Mouse (Mus musculus): Measurements from ENCODE around the gene Tmem30a. TPM values are rescaled to one million over a fixed set of nuclear protein-coding genes. Genes with fewer than 3 reads are reported as not detected.

The Tmem30a gene
- polyA plus RNA-seq, 1 experiment from 2014 or later, result 52.7 TPM

DNA sequence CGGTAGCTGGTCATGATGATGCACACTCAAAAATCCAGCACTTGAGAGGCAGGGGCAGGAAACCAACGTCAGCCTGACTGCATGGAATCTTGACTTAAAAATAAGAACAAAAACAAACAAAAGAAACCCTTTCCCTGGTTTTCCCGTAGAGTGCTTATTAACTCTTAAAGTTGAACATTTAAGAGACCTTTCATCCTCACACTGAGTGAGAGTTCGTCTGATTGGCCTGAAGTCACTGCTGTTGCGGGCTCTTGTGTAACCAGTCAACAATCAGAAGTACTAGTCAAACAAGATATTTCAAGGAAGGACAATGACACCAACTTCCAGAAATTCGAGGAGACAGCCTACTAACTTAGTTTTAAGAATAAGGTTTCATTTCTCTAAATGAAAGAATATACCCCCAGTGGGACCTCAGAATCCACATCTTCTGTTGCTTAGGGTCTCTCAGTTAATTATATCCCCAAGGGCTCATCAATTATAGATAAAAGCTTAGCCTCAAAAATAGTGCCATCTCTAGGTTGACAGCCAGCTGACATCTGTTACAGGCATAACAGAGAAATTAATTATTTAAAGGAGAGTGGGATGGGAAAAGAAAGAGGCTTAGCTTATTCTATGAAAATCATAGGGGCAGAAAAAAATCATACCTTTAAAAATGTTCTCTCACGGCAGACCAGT lies 3.3 kb upstream of the Tmem30a start:
- DNase-seq (ENCODE audit: low spot score), result no peak

DNA sequence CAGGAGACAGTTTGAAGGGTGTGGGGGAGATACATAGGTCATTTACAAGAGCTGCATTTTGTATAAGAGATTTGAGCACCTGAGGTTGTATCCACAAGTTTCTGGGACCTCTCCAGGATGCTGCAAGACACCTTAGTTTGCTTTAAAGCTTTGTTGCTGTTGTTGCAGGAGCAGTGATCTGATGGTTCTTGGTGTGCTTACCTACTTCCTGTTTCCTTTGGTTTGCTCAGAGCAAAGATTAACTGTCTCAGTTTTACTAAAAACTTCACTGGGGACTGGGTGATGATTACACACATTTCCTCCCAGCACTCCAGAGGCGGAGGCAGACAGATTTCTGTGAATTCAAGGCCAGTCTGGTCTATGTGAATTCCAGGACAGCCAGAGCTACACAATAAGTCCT lies 1.8 kb upstream of the Tmem30a start:
- peak; percentile 50 for DNase-seq (ENCODE audit: low spot score)

DNA sequence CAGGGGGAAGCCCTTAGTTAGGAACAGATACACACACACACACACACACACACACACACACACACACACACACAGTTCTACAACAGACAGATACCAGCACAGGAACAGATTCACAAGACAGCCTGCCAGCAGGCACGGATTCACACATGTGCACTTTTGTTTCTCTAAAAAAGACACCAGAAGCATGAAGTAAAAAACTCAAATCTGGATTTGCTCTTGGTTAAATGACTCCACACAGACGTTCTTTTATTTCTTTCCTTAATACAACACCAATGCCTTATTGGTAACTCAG lies 7.6 kb downstream of the Tmem30a start:
- DNase-seq (ENCODE audit: low spot score), result no peak

DNA sequence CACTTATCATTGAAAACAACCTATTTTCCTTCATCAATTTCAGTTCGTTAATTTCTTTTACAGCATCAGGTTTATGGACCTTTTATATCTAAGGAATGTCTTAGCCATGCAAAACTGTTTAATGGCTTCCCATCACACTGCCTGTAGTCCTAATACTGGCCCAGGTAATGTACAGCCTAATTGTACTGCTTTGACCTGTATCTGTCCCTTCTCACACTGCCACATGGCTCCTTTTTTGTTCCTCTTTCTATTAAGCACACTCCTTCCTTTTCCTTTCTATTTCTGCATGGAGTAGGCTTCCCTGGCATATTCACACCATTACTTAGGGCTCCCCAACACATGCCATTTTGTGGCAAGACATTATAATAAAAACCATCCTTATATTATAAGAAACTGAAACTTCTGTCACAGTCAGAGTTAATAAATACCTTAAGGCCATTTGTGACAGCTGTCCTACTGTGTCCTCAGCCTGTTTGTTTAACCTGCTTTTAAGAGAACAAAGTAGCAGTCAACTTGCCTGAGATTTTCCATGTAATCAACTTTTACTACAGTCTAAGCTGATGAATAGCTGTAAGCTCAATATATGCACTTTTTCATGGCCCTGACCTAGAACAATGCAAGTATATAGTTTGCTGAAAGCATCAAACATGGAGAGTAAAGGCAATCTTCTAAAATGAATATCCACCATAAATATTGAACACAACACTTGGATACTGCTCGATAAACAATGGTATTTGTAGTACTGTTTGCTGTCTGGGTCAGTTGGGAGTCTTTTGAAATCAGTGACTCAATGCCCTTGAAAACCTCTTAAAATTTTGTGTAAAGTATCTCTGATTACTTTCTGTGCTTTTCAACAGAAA lies 8.1 kb downstream of the Tmem30a start:
- no peak for DNase-seq (ENCODE audit: low spot score)

DNA sequence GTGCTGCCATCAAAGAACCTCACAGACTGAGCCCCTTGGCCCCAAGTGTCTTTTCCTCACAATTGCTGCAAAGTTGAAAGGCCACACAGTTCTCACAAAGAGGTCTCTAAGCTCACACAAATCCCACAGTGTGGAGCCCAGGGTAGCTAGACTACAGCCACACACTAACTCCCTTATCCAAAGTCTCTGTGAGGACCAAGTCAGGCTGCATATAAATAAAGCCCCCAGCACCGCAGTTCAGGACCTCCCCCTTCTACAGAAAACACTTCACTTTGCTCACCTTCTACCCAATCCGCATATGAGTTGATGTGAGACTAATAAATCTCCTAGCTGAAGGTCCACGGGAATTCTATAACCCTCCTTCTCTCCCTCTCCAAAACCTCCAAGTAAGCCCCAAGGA lies 8.9 kb downstream of the Tmem30a start:
- DNase-seq (ENCODE audit: low spot score), result no peak

DNA sequence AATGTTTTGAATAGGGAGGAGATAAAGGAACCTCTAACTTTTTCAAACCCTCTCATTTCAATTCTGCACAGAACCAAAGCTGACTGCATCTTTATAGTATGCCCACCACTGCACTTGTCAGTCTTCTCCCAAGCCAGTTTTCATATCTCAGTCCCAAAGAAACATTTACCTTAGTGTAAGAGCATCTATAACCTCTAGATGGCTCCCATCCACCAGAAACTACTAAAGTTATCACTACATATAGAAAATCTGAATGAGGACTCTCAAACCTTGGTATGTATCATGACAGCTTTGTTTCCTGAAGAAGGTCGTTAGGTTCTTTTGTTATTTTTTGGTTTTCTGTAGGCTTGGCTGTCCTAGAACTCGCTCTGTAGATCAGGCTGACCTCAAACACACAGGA lies 14.0 kb downstream of the Tmem30a start:
- DNase-seq (ENCODE audit: low spot score), result peak; percentile 34

DNA sequence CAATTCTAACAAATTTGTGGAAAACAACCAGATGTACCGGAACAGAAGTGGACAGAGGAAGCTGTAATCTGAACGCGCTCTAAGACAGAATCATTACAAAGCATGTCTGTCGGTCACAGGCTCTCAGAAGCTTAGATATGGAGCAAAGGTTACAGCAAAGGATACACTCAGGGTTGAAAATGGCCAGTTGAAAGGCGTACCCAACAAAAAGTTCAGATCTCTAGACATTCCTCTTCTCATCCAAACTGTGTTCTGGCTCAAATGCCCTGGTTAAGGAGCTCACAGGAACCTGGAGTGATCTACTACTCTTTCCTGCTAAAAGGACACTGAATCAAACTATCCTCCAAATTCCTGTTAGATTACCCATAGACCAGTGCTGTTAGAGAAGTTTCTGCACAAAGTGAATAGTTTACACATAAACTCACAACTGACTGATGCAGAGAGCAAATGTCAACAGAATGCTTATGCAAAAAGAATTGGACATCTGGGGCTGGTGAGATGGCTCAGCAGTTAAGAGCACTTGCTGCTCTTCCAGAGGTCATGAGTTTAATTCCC lies 26.2 kb downstream of the Tmem30a start:
- DNase-seq (ENCODE audit: low spot score), result no peak

DNA sequence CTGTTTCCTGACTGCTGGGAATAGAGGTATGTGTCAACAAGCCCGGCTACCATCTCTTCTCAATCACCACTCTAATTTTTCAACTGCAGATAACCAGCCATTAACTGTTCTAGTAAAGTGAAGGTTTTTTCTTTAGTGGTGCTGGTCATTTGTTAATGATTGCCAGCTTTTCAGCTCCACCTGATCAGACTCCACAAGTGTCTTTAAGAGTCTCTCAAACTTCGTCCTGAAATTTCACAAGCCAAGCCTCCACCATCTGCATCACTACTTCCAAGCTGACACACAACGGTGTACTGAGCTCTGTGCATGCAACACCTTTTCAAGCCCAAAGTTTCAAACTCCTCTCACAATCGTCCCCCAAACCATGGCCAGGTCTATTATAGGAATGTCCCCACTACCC lies 28.0 kb downstream of the Tmem30a start:
- DNase-seq (ENCODE audit: low spot score), result no peak

DNA sequence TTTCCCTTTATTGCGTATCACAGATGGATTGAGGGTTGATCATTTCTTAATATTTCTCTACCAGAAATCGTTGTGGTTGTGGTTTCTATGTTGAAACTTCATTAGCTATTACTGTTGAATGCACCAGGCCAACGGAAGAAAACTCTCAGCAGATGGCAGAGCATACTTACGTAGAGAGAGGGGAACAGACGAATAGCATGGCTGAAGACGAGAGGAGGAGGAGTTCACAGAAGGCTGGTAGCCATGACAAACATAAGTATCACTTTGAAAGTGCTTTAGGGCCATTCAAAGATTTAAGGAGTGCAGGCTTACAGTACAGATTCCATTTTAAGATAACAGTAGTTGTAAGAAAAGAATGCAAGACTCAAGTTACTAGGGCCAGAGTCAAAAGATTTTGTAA lies 30.8 kb downstream of the Tmem30a start:
- no peak for DNase-seq (ENCODE audit: low spot score)

DNA sequence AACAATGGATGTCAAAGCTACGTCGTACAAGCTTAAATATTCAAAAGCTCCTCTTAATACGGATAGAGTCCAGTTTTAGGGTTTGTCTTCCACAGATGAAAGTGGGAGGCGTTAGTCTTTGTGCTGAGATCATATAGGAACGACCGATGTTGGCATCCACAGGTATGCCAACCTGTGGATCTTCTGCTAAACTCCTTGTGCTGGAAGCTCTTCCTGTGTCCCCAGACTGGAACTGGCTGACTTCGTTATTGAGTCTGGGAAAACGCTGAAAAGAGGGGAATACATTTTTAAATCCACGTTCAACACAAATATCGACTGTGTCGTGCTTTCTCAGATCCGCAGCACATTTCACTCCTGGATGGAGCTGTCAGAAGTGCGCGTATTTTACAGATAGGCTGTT lies 33.2 kb downstream of the Tmem30a start:
- peak; percentile 3 for DNase-seq (ENCODE audit: low spot score)

DNA sequence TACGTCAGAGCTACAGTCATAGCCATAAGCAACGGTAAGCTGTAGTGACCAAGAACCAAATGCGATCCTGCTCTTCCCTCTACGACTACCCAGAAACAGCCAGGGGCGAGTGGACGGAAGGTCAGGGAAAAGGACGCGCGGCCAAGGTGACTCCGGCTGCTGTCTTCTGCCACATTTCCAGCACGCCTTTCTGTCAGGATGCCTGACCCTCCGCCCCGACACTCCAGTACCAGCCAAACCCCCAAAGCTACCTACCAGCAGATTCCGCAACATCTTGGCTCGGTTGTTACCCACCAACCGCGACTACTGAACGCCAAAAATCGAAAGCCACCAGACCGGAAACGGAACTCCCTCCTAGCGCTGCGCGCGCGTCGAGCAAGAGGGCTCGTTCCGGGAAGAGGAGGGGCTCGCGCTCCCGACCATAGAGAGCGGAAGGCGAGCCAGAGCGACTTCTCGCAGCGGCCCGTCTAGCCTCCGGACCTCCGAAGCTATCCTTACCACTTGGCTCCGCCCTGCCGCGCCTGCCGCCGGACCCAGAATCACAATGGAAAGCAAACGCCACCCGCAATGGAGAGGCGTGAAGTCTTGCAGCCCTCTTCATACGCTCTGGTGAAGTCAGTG lies 33.8 kb downstream of the Tmem30a start, which contains the start of gene Cox7a2:
TSS of gene Cox7a2 (minus strand) at position 494 of the 621 bp plus-strand sequence.
- DNase-seq (ENCODE audit: low spot score), result peak; percentile 97

DNA sequence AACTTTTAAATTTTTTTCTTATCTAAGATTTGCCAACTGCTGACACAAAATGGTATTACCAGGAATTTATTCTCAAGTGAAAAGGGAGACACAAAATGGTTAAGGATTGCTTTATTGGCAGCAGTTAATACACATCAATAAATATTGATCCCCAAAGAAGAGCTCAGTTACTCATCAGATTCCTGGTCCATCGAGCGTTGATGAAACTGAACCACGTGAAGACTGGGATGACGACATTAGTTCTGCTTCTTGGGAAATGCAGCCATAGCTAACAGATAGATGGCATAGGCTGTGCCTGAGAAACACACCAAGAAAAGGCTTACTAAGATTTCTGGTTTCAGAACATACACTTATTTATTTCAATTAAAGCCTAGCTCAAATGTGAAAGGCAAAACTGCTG lies 38.0 kb downstream of the Tmem30a start:
- DNase-seq (ENCODE audit: low spot score), result no peak

DNA sequence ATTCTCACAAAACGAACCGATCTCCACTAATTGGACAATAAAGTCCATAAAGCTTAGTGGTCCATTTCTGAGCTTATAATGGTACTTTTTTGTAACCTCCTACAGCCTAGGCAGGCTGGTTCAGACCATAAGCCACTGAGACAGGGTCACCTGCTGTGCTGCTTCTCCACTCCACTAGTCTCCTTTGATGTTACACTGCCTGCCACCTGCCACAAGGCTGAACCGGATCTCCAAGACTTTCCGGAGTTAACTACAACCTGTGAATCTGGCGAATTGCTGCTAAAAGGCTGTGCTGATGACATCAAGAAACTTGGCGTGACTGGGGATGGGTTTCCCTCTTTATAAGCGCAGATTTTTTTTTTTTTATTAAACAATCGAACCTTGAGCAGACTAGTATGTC lies 41.5 kb downstream of the Tmem30a start:
- DNase-seq (ENCODE audit: low spot score), result no peak

DNA sequence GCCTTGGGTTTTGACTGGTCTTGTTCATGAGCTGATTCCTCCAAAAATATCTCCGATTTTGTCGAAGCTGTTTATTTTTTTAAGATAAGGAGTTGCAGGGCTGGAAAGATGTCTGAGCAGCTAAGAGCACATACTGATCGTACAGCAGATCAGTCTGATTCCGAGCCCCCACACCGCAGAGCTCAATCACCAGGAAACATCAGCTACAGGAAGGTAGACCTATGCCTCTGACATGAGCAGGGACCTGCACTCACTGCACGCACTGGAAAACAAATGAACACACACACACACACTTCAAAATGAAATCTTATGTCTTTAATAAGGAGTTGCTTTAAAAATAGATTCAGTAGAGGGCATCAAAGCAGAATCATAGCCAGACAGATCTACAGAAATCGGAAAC lies 42.6 kb downstream of the Tmem30a start:
- no peak for DNase-seq (ENCODE audit: low spot score)

DNA sequence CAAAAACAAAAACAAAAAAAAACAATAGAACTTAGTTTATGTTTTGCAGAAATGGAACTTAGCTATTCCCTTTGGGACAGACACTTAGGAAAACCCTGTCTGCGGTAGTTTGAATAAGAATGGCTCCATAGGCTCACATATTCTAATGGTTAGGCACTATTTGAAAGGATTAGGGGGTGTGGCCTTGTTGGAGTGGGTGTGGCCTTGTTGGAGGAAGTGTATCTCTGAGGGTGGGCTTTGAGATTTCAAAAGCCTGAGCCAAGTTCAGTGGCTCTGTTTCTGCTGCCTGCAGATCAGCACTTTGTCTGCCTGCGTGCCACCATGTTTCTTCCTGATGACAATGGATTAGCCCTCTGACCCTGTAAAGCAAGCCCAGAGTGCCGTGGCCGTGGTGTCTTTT lies 48.3 kb downstream of the Tmem30a start:
- no peak for DNase-seq (ENCODE audit: low spot score)

DNA sequence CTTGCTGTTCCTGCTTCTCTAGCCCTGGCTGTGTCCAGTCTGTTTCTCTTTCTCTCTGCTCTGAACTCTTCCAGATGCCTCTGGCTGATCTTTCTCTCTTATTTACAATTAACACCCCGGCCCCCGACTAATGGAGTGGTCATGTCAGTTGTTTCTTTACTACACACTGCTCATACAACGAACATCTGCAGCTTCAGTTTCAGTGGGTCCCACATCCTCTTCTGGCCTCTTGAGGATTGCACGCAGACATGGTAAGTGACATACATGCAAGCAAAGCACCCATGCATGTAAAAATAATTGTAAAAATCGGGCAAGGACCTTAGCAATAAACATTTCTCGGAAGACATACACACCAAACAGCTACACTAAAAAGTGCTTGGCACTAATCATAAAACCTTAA lies 57.7 kb downstream of the Tmem30a start:
- DNase-seq (ENCODE audit: low spot score), result no peak

DNA sequence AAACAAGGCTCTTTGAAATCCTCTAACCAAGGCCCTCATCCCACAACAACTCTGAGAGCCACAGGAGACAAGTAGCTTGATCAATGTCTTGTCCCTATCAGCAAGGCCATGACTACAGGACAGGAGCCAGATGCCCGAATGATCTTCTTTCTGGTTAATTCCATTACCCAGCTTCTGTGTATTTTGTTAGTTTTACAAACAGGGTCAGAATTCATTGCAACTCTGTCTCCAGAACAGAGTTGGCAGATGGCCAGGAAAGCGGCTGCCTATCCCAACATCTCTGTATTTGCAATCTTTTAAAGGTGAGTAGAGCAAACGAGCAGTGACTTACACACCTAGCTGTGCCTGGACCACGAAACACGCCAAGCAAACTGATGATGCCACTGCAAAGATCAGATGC lies 63.0 kb downstream of the Tmem30a start:
- DNase-seq (ENCODE audit: low spot score), result no peak

DNA sequence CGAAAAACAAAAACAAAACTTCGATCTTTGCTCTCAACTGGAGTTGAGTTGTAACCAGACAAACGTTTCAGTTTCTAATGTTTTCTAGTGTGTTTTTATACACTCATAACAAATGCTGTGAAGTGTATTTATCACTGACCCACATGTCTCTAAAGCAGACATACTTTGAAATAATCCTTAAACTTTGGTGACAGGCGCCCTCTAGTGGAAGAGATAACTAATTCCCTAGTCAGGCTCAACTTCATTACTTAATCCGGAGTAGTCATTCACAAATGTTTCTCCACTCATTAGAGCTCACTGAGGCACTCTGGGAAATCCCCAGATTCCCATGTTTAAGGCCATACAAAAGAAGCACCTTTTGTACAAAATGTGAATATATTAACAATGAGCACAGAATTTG lies 70.2 kb downstream of the Tmem30a start:
- peak; percentile 49 for DNase-seq (ENCODE audit: low spot score)

DNA sequence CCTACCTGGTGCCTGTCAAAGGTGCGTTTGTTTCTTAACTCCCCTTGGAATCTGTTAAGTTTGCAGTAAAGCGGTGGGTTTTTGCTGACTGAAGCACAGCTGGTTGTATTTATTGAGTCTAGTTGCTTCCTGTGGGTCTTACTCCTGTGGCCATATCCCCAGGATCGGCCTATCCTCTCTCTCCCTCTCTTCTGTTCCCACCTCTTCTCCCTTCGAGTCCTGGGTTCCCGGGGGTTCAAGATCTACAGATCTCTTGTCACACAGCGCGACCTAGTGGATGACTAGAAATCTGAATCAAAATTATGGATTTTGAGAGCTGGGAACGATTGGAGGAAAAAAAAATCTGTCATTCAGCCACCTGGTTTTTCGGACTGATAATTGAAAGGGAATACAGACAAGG lies 72.3 kb downstream of the Tmem30a start:
- peak; percentile 5 for DNase-seq (ENCODE audit: low spot score)

DNA sequence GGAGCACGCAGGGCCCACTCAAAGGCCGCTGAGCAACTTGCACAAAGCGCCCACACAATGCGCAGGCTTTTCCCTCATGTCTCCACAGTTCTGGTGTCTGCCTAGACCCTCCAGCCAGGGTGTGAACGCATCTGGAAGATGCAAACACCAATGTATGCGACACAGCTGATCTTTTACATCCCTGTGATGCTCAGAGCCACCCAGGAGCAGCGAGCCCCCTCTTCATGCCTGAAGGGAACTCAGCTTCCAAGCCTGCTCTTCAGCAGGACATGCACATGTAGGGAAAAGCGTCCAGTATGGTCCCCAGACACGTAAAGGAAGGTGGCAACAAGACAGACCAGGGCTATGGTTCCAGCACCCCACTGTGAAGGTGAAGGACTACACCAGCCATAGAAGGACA lies 73.2 kb downstream of the Tmem30a start:
- no peak for DNase-seq (ENCODE audit: low spot score)

DNA sequence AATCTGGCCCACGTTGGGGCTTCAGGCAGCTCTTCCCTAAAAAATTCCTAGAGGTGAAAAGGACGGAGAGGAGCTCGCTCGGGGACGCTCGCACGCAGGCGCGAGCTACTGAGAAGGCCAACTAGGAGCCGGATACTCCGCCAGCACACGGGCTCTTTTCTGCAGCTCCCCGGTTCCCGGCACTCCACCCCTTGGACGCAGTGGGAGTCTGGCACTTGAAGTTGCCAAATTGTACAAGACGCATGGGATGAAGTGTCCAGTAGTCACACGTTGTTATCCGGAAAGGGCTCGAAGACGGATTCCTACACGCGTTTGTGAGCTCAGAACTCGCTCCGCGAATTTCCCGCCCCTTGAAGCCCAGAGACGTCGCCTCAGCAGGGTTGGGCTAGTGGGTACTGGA lies 73.9 kb downstream of the Tmem30a start:
- no peak for DNase-seq (ENCODE audit: low spot score)
